In genomic region chr4:88878246-88878645, GRCm38 (mm10) we compare ENCODE assay signal across 13 mouse cellular contexts. TPM values are rescaled to one million over a fixed set of nuclear protein-coding genes. Genes with fewer than 3 reads are reported as not detected.
DNase-seq lines count a peak whose midpoint lies in the region; ATAC-seq lines count a peak whose summit lies in the region.
"Had no signal": no experiment of that assay in that cellular context is flagged by ENCODE, and none has a peak within 500 bp of the region (broad histone marks: within the 10 kb centered on the region; RNA-seq: fewer than 3 reads in every experiment).

No protein-coding gene starts in this region.

- H3K4me3 ChIP-seq in intestine, embryonic 15.5 days (replicated peaks) = no peak overlapping the region
- H3K4me3 ChIP-seq in liver, embryonic 15.5 days (replicated peaks) = 0 out of 2 replicates have a peak overlapping the region, but pooled peaks have one; percentile 4
- no peak overlapping the region for H3K4me3 ChIP-seq in midbrain, embryonic 14.5 days (replicated peaks; ENCODE audit: low read depth, low read length)
- no peak overlapping the region for H3K4me3 ChIP-seq in hindbrain, embryonic 10.5 days
- H3K4me3 ChIP-seq: embryonic facial prominence, embryonic 13.5 days; limb, embryonic 13.5 days; myocyte had no signal

- DNase-seq in thymus, postnatal 0 days (ENCODE audit: low spot score) = peak; percentile 25
- no peak for DNase-seq in thymus, postnatal 10 days (ENCODE audit: low spot score in 2 of 2)
- DNase-seq in midbrain, embryonic 14.5 days = no peak
- DNase-seq in hindbrain, embryonic 10.5 days (ENCODE audit: low spot score) = no peak
- no peak for DNase-seq in gastrocnemius, postnatal 10 days
- DNase-seq: gastrocnemius, postnatal 36 days; right cerebral cortex, postnatal 4 days had no signal

- H3K9me3 ChIP-seq in intestine, embryonic 15.5 days = no peaks in the 10 kb centered on the region
- H3K9me3 ChIP-seq in liver, embryonic 15.5 days (replicated peaks) = no peaks in the 10 kb centered on the region
- no peaks in the 10 kb centered on the region for H3K9me3 ChIP-seq in midbrain, embryonic 14.5 days (ENCODE audit: control insufficient read depth, low read length)
- no peaks in the 10 kb centered on the region for H3K9me3 ChIP-seq in hindbrain, embryonic 10.5 days
- H3K9me3 ChIP-seq: embryonic facial prominence, embryonic 13.5 days; limb, embryonic 13.5 days had no signal

- H3K27me3 ChIP-seq in intestine, embryonic 15.5 days (replicated peaks) = no peaks in the 10 kb centered on the region
- no peaks in the 10 kb centered on the region for H3K27me3 ChIP-seq in liver, embryonic 15.5 days
- no peaks in the 10 kb centered on the region for H3K27me3 ChIP-seq in midbrain, embryonic 14.5 days (ENCODE audit: control insufficient read depth, insufficient read depth, low read length)
- H3K27me3 ChIP-seq in hindbrain, embryonic 10.5 days (ENCODE audit: insufficient read depth, poor library complexity, severe bottlenecking) = no peaks in the 10 kb centered on the region
- H3K27me3 ChIP-seq: embryonic facial prominence, embryonic 13.5 days; limb, embryonic 13.5 days had no signal

- no peak overlapping the region for H3K27ac ChIP-seq in intestine, embryonic 15.5 days
- no peak overlapping the region for H3K27ac ChIP-seq in liver, embryonic 15.5 days (replicated peaks)
- no peak overlapping the region for H3K27ac ChIP-seq in midbrain, embryonic 14.5 days (replicated peaks; ENCODE audit: low read depth, low read length)
- H3K27ac ChIP-seq in hindbrain, embryonic 10.5 days = no peak overlapping the region
- H3K27ac ChIP-seq: embryonic facial prominence, embryonic 13.5 days; limb, embryonic 13.5 days had no signal

- no peaks in the 10 kb centered on the region for H3K4me1 ChIP-seq in intestine, embryonic 15.5 days (replicated peaks)
- H3K4me1 ChIP-seq in liver, embryonic 15.5 days (replicated peaks) = peaks cover 34% of the 10 kb centered on the region
- no peaks in the 10 kb centered on the region for H3K4me1 ChIP-seq in midbrain, embryonic 14.5 days (ENCODE audit: control insufficient read depth, insufficient read depth, low read length)
- H3K4me1 ChIP-seq in hindbrain, embryonic 10.5 days (replicated peaks) = no peaks in the 10 kb centered on the region
- H3K4me1 ChIP-seq: embryonic facial prominence, embryonic 13.5 days; limb, embryonic 13.5 days had no signal

- H3K36me3 ChIP-seq in intestine, embryonic 15.5 days = no peaks in the 10 kb centered on the region
- no peaks in the 10 kb centered on the region for H3K36me3 ChIP-seq in liver, embryonic 15.5 days (replicated peaks)
- no peaks in the 10 kb centered on the region for H3K36me3 ChIP-seq in midbrain, embryonic 14.5 days (ENCODE audit: control insufficient read depth, insufficient read depth, low read length)
- H3K36me3 ChIP-seq in hindbrain, embryonic 10.5 days = no peaks in the 10 kb centered on the region
- H3K36me3 ChIP-seq: embryonic facial prominence, embryonic 13.5 days; limb, embryonic 13.5 days had no signal

- H3K9ac ChIP-seq in intestine, embryonic 15.5 days = no peak overlapping the region
- H3K9ac ChIP-seq in liver, embryonic 15.5 days = no peak overlapping the region
- H3K9ac ChIP-seq in midbrain, embryonic 14.5 days (replicated peaks; ENCODE audit: low read length) = no peak overlapping the region
- H3K9ac ChIP-seq: embryonic facial prominence, embryonic 13.5 days; limb, embryonic 13.5 days had no signal

- H3K4me2 ChIP-seq in intestine, embryonic 15.5 days (replicated peaks) = peak overlapping the region; percentile 20; the same call in 1 of the 2 replicates
- H3K4me2 ChIP-seq in liver, embryonic 15.5 days = peak overlapping the region; percentile 55
- H3K4me2 ChIP-seq in midbrain, embryonic 14.5 days (ENCODE audit: low read length) = no peak overlapping the region
- H3K4me2 ChIP-seq: embryonic facial prominence, embryonic 13.5 days; limb, embryonic 13.5 days had no signal

- WGBS in intestine, embryonic 15.5 days = 46% methylated on average over 10 of the region's 10 CpGs
- 12% methylated on average over 10 of the region's 10 CpGs for WGBS in liver, embryonic 15.5 days (ENCODE audit: insufficient replicate concordance)
- 47% methylated on average over 10 of the region's 10 CpGs for WGBS in midbrain, embryonic 14.5 days
- WGBS in hindbrain, embryonic 10.5 days = 51% methylated on average over 10 of the region's 10 CpGs

- ATAC-seq in intestine, embryonic 15.5 days = peak; percentile 62
- ATAC-seq in liver, embryonic 15.5 days (ENCODE audit: insufficient read depth) = peak; percentile 26; the same call in 1 of the 2 replicates
- ATAC-seq in midbrain, embryonic 14.5 days (ENCODE audit: low FRiP score, low TSS enrichment) = no peak

RNA-seq across cellular contexts. Expression of gene Ifne, which starts 1.8 kb away (rescaled TPM):
- not detected in 2 replicates for polyA plus RNA-seq in thymus, postnatal 0 days (2015; fragmentation: Nextera tagmentation; extraction: Ambion mirVana)
- polyA plus RNA-seq in intestine, embryonic 15.5 days (2015; fragmentation: Nextera tagmentation; extraction: Ambion mirVana) = not detected in 2 replicates
- polyA plus RNA-seq in liver, embryonic 15.5 days (2015; fragmentation: Nextera tagmentation; extraction: Ambion mirVana) = not detected in 2 replicates
- polyA plus RNA-seq in midbrain, embryonic 14.5 days (2014; fragmentation: Nextera tagmentation; extraction: Ambion mirVana) = not detected in 2 replicates
- polyA plus RNA-seq in hindbrain, embryonic 10.5 days (2016; fragmentation: Nextera tagmentation; extraction: Ambion mirVana) = not detected in 2 replicates
- not detected for total RNA-seq in gastrocnemius, postnatal 10 days (2021)
- total RNA-seq: gastrocnemius, postnatal 36 days had no signal
- polyA plus RNA-seq: embryonic facial prominence, embryonic 13.5 days; intestine, embryonic 14.5 days; limb, embryonic 13.5 days; myocyte had no signal

RNA-seq across cellular contexts. Expression of gene Ifna1, which starts 28.4 kb away (rescaled TPM):
- polyA plus RNA-seq in thymus, postnatal 0 days (2015; fragmentation: Nextera tagmentation; extraction: Ambion mirVana) = not detected in 2 replicates
- polyA plus RNA-seq in intestine, embryonic 15.5 days (2015; fragmentation: Nextera tagmentation; extraction: Ambion mirVana) = not detected in 2 replicates
- not detected in 2 replicates for polyA plus RNA-seq in liver, embryonic 15.5 days (2015; fragmentation: Nextera tagmentation; extraction: Ambion mirVana)
- polyA plus RNA-seq in midbrain, embryonic 14.5 days (2014; fragmentation: Nextera tagmentation; extraction: Ambion mirVana) = not detected in 2 replicates
- polyA plus RNA-seq in hindbrain, embryonic 10.5 days (2016; fragmentation: Nextera tagmentation; extraction: Ambion mirVana) = not detected in 2 replicates
- total RNA-seq in gastrocnemius, postnatal 10 days (2021) = not detected
- total RNA-seq: gastrocnemius, postnatal 36 days had no signal
- polyA plus RNA-seq: embryonic facial prominence, embryonic 13.5 days; intestine, embryonic 14.5 days; limb, embryonic 13.5 days; myocyte had no signal

RNA-seq across cellular contexts. Expression of gene Ifna4, which starts 36.6 kb away (rescaled TPM):
- not detected in 2 replicates for polyA plus RNA-seq in thymus, postnatal 0 days (2015; fragmentation: Nextera tagmentation; extraction: Ambion mirVana)
- not detected in 2 replicates for polyA plus RNA-seq in intestine, embryonic 15.5 days (2015; fragmentation: Nextera tagmentation; extraction: Ambion mirVana)
- polyA plus RNA-seq in liver, embryonic 15.5 days (2015; fragmentation: Nextera tagmentation; extraction: Ambion mirVana) = not detected in 2 replicates
- polyA plus RNA-seq in midbrain, embryonic 14.5 days (2014; fragmentation: Nextera tagmentation; extraction: Ambion mirVana) = not detected in 2 replicates
- not detected in 2 replicates for polyA plus RNA-seq in hindbrain, embryonic 10.5 days (2016; fragmentation: Nextera tagmentation; extraction: Ambion mirVana)
- not detected for total RNA-seq in gastrocnemius, postnatal 10 days (2021)
- total RNA-seq: gastrocnemius, postnatal 36 days had no signal
- polyA plus RNA-seq: embryonic facial prominence, embryonic 13.5 days; intestine, embryonic 14.5 days; limb, embryonic 13.5 days; myocyte had no signal

RNA-seq across cellular contexts. Expression of gene Ifna5, which starts 42.9 kb away (rescaled TPM):
- polyA plus RNA-seq in thymus, postnatal 0 days (2015; fragmentation: Nextera tagmentation; extraction: Ambion mirVana) = not detected in 2 replicates
- polyA plus RNA-seq in intestine, embryonic 15.5 days (2015; fragmentation: Nextera tagmentation; extraction: Ambion mirVana) = not detected in 2 replicates
- polyA plus RNA-seq in liver, embryonic 15.5 days (2015; fragmentation: Nextera tagmentation; extraction: Ambion mirVana) = not detected in 2 replicates
- polyA plus RNA-seq in midbrain, embryonic 14.5 days (2014; fragmentation: Nextera tagmentation; extraction: Ambion mirVana) = not detected in 2 replicates
- polyA plus RNA-seq in hindbrain, embryonic 10.5 days (2016; fragmentation: Nextera tagmentation; extraction: Ambion mirVana) = not detected in 2 replicates
- not detected for total RNA-seq in gastrocnemius, postnatal 10 days (2021)
- total RNA-seq: gastrocnemius, postnatal 36 days had no signal
- polyA plus RNA-seq: embryonic facial prominence, embryonic 13.5 days; intestine, embryonic 14.5 days; limb, embryonic 13.5 days; myocyte had no signal

RNA-seq across cellular contexts. Expression of gene Ifna6, which starts 51.0 kb away (rescaled TPM):
- polyA plus RNA-seq in thymus, postnatal 0 days (2015; fragmentation: Nextera tagmentation; extraction: Ambion mirVana) = not detected in 2 replicates
- not detected in 2 replicates for polyA plus RNA-seq in intestine, embryonic 15.5 days (2015; fragmentation: Nextera tagmentation; extraction: Ambion mirVana)
- not detected in 2 replicates for polyA plus RNA-seq in liver, embryonic 15.5 days (2015; fragmentation: Nextera tagmentation; extraction: Ambion mirVana)
- not detected in 2 replicates for polyA plus RNA-seq in midbrain, embryonic 14.5 days (2014; fragmentation: Nextera tagmentation; extraction: Ambion mirVana)
- polyA plus RNA-seq in hindbrain, embryonic 10.5 days (2016; fragmentation: Nextera tagmentation; extraction: Ambion mirVana) = not detected in 2 replicates
- total RNA-seq in gastrocnemius, postnatal 10 days (2021) = not detected
- total RNA-seq: gastrocnemius, postnatal 36 days had no signal
- polyA plus RNA-seq: embryonic facial prominence, embryonic 13.5 days; intestine, embryonic 14.5 days; limb, embryonic 13.5 days; myocyte had no signal
